Mouse (Mus musculus): Measurements from ENCODE around the gene Arxes1. TPM values are rescaled to one million over a fixed set of nuclear protein-coding genes. Genes with fewer than 3 reads are reported as not detected.
A peak's percentile ranks its signal among the peaks of the same experiment; 100 is the strongest.
"Not testable (repeated sequence)": the region's sequence is repeated elsewhere in the genome, so short reads cannot be mapped to it uniquely, and the experiment has no call there.

The Arxes1 gene
- polyA plus RNA-seq, 1 experiment from 2014 or later: 206 TPM

DNA sequence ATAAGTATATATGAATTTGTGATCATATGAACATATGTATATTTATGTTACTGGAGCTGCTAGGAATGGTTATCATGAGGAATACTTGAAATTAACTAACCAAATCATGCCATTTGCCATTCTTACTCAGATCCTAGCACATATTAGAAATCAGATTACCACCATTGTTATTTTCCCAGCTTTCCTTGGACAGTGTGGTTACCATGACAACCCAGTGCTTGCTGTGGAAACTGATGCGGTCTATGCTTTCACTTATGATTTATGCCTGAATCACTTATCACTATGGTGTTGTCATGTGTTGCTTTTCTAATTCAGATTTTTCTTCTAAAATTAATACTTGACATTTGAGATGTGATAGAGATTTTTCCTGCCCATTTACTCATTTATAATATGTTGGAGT is 2.8 kb upstream of the Arxes1 start:
- no peaks in the 10 kb centered on the region for H3K27me3 ChIP-seq (ENCODE audit: control insufficient read depth, insufficient read depth, low read depth, low read length)
- no peaks in the 10 kb centered on the region for H3K36me3 ChIP-seq (ENCODE audit: control insufficient read depth, insufficient read depth, low read length)
- H3K9me3 ChIP-seq (replicated peaks; ENCODE audit: control insufficient read depth, low read length, poor library complexity, severe bottlenecking): no peaks in the 10 kb centered on the region
- no peak overlapping the region for H3K9ac ChIP-seq (ENCODE audit: low read depth, low read length)
- no peak overlapping the region for H3K4me2 ChIP-seq (ENCODE audit: low read length)
- 0 out of 2 replicates have a peak, but pooled peaks cover 2% of the 10 kb centered on the region for H3K4me1 ChIP-seq (ENCODE audit: control insufficient read depth, insufficient read depth, low read length)
- WGBS: 24% methylated on average over 1 of the region's 1 CpGs
- ATAC-seq: no peak
- H3K4me3 ChIP-seq (ENCODE audit: low read depth, low read length): no peak overlapping the region
- H3K27ac ChIP-seq (ENCODE audit: low read length): no peak overlapping the region

- no peak overlapping the region for H3K27ac ChIP-seq (ENCODE audit: low read length)
- WGBS: 90% methylated on average over 1 of the region's 1 CpGs
- H3K9ac ChIP-seq (ENCODE audit: low read depth, low read length): no peak overlapping the region
- H3K36me3 ChIP-seq (ENCODE audit: control insufficient read depth, insufficient read depth, low read length): no peaks in the 10 kb centered on the region
- no peaks in the 10 kb centered on the region for H3K27me3 ChIP-seq (ENCODE audit: control insufficient read depth, insufficient read depth, low read depth, low read length)
- no peaks in the 10 kb centered on the region for H3K4me1 ChIP-seq (ENCODE audit: control insufficient read depth, insufficient read depth, low read length)
- H3K9me3 ChIP-seq (replicated peaks; ENCODE audit: control insufficient read depth, low read length, poor library complexity, severe bottlenecking): no peaks in the 10 kb centered on the region
- H3K4me3 ChIP-seq (ENCODE audit: low read depth, low read length): no peak overlapping the region
- no peak overlapping the region for H3K4me2 ChIP-seq (ENCODE audit: low read length)
- ATAC-seq: no peak
Observed at GRCm38 (mm10) chrX:136043726-136044125, 10.6 kb downstream of the Arxes1 start.

- peak; percentile 88 for ATAC-seq
Observed at GRCm38 (mm10) chrX:136047528-136047927, 14.4 kb downstream of the Arxes1 start.

GRCm38 (mm10) chrX:136051219-136051618 is 18.1 kb downstream of the Arxes1 start:
- WGBS: 77% methylated on average over 2 of the region's 2 CpGs
- Histone ChIP-seq H3K4me1 (ENCODE audit: control insufficient read depth, insufficient read depth, low read length) (no peaks in the 10 kb centered on the region), H3K27ac (ENCODE audit: low read length) (no peak overlapping the region), H3K36me3 (ENCODE audit: control insufficient read depth, insufficient read depth, low read length) (no peaks in the 10 kb centered on the region), H3K4me2 (ENCODE audit: low read length) (no peak overlapping the region), H3K9ac (ENCODE audit: low read depth, low read length) (no peak overlapping the region), H3K27me3 (ENCODE audit: control insufficient read depth, insufficient read depth, low read depth, low read length) (no peaks in the 10 kb centered on the region), H3K9me3 (replicated peaks; ENCODE audit: control insufficient read depth, low read length, poor library complexity, severe bottlenecking) (no peaks in the 10 kb centered on the region), H3K4me3 (ENCODE audit: low read depth, low read length) (no peak overlapping the region)
- ATAC-seq: no peak

More at GRCm38 (mm10) chrX:136047528-136047927, 14.4 kb downstream of the Arxes1 start:
- H3K4me3 ChIP-seq (ENCODE audit: low read depth, low read length): no peak overlapping the region
- H3K9me3 ChIP-seq (replicated peaks; ENCODE audit: control insufficient read depth, low read length, poor library complexity, severe bottlenecking): no peaks in the 10 kb centered on the region
- no peaks in the 10 kb centered on the region for H3K36me3 ChIP-seq (ENCODE audit: control insufficient read depth, insufficient read depth, low read length)
- H3K4me2 ChIP-seq (ENCODE audit: low read length): no peak overlapping the region
- H3K27ac ChIP-seq (ENCODE audit: low read length): no peak overlapping the region
- WGBS: 14% methylated on average over 5 of the region's 5 CpGs
- no peak overlapping the region for H3K9ac ChIP-seq (ENCODE audit: low read depth, low read length)
- H3K27me3 ChIP-seq (ENCODE audit: control insufficient read depth, insufficient read depth, low read depth, low read length): no peaks in the 10 kb centered on the region
- no peaks in the 10 kb centered on the region for H3K4me1 ChIP-seq (ENCODE audit: control insufficient read depth, insufficient read depth, low read length)

GRCm38 (mm10) chrX:136060698-136061097 is 27.5 kb downstream of the Arxes1 start:
- H3K4me1 ChIP-seq (ENCODE audit: control insufficient read depth, insufficient read depth, low read length): no peaks in the 10 kb centered on the region
- no peaks in the 10 kb centered on the region for H3K9me3 ChIP-seq (replicated peaks; ENCODE audit: control insufficient read depth, low read length, poor library complexity, severe bottlenecking)
- H3K27ac ChIP-seq (ENCODE audit: low read length): no peak overlapping the region
- 88% methylated on average over 1 of the region's 1 CpGs for WGBS
- H3K4me2 ChIP-seq (ENCODE audit: low read length): no peak overlapping the region
- no peaks in the 10 kb centered on the region for H3K27me3 ChIP-seq (ENCODE audit: control insufficient read depth, insufficient read depth, low read depth, low read length)
- no peak for ATAC-seq
- no peak overlapping the region for H3K4me3 ChIP-seq (ENCODE audit: low read depth, low read length)
- no peak overlapping the region for H3K9ac ChIP-seq (ENCODE audit: low read depth, low read length)
- H3K36me3 ChIP-seq (ENCODE audit: control insufficient read depth, insufficient read depth, low read length): no peaks in the 10 kb centered on the region

GRCm38 (mm10) chrX:136067201-136067991 is 34.2 kb downstream of the Arxes1 start:
- peak; percentile 77 for ATAC-seq
- Histone ChIP-seq H3K4me3 (ENCODE audit: low read depth, low read length) (peak overlapping the region; percentile 43), H3K4me2 (ENCODE audit: low read length) (peak overlapping the region; percentile 53), H3K9ac (ENCODE audit: low read depth, low read length) (peak overlapping the region; percentile 68), H3K27ac (ENCODE audit: low read length) (peak overlapping the region; percentile 81)
- not testable (repeated sequence) for H3K9me3 ChIP-seq (replicated peaks; ENCODE audit: control insufficient read depth, low read length, poor library complexity, severe bottlenecking); H3K27me3 ChIP-seq (ENCODE audit: control insufficient read depth, insufficient read depth, low read depth, low read length); H3K36me3 ChIP-seq (ENCODE audit: control insufficient read depth, insufficient read depth, low read length); H3K4me1 ChIP-seq (ENCODE audit: control insufficient read depth, insufficient read depth, low read length)
- WGBS: 28% methylated on average over 11 of the region's 48 CpGs

DNA sequence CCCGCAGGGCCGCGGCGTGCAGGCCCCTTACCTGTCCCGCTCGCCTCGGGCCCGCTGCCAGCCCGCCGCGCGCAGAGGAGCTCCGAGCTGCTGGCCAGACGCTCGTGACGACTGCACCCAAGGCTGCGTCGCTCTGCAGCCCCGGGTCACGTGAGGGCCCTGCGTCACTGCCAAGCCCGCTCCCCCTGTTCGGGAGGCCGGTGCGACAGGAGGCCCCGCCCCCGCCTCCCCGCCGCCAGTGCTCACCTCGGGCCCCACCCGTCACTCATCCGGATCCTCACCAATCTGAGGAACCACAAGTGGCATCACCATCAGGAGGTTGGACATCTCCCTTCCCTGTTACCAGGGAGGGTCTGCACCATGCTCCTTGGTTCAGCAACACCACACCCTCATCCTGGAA is 34.9 kb downstream of the Arxes1 start, which contains the start of gene Bex2:
Bex2 (minus strand) TSS at position 217 of the 400 bp plus-strand sequence.
- H3K9me3 ChIP-seq (replicated peaks; ENCODE audit: control insufficient read depth, low read length, poor library complexity, severe bottlenecking); H3K36me3 ChIP-seq (ENCODE audit: control insufficient read depth, insufficient read depth, low read length); H3K4me1 ChIP-seq (ENCODE audit: control insufficient read depth, insufficient read depth, low read length); H3K27me3 ChIP-seq (ENCODE audit: control insufficient read depth, insufficient read depth, low read depth, low read length): not testable (repeated sequence)
- peak within 1 kb of the TSS; percentile 68 for H3K9ac ChIP-seq (ENCODE audit: low read depth, low read length)
- WGBS: no CpG with 5 or more reads among the region's 32 CpGs
- peak within 1 kb of the TSS; percentile 53 for H3K4me2 ChIP-seq (ENCODE audit: low read length)
- H3K4me3 ChIP-seq (ENCODE audit: low read depth, low read length): peak within 1 kb of the TSS; percentile 43
- peak; percentile 97 for ATAC-seq
- H3K27ac ChIP-seq (ENCODE audit: low read length): peak within 1 kb of the TSS; percentile 81

Other genes starting within 250 kb of the Arxes1 start
- 129 and 136 TPM in 2 replicates for gene Bhlhb9, start 235.8 kb upstream of the Arxes1 start, polyA plus RNA-seq (2015; fragmentation: Nextera tagmentation; extraction: Ambion mirVana)
- gene Gprasp2, start 194.3 kb upstream of the Arxes1 start, polyA plus RNA-seq (2015; fragmentation: Nextera tagmentation; extraction: Ambion mirVana): 261 and 291 TPM in 2 replicates
- gene Arxes2, start 39.5 kb upstream of the Arxes1 start, polyA plus RNA-seq (2015; fragmentation: Nextera tagmentation; extraction: Ambion mirVana): 355 and 370 TPM in 2 replicates
- gene Bex2, start 34.9 kb downstream of the Arxes1 start, polyA plus RNA-seq (2015; fragmentation: Nextera tagmentation; extraction: Ambion mirVana): 929 and 971 TPM in 2 replicates
- not detected in 2 replicates for gene Nxf3, start 51.9 kb downstream of the Arxes1 start, polyA plus RNA-seq (2015; fragmentation: Nextera tagmentation; extraction: Ambion mirVana)
- gene Bex4, start 105.6 kb downstream of the Arxes1 start, polyA plus RNA-seq (2015; fragmentation: Nextera tagmentation; extraction: Ambion mirVana): 170 and 186 TPM in 2 replicates
- 121 and 125 TPM in 2 replicates for gene Tceal8, start 139.0 kb downstream of the Arxes1 start, polyA plus RNA-seq (2015; fragmentation: Nextera tagmentation; extraction: Ambion mirVana)
- gene Tceal5, start 170.5 kb downstream of the Arxes1 start, polyA plus RNA-seq (2015; fragmentation: Nextera tagmentation; extraction: Ambion mirVana): 31.8 and 38.9 TPM in 2 replicates
- gene Tceal7, start 181.4 kb downstream of the Arxes1 start, polyA plus RNA-seq (2015; fragmentation: Nextera tagmentation; extraction: Ambion mirVana): 3.9 and 4.2 TPM in 2 replicates
- gene Bex1, start 182.1 kb downstream of the Arxes1 start, polyA plus RNA-seq (2015; fragmentation: Nextera tagmentation; extraction: Ambion mirVana): 271 and 313 TPM in 2 replicates
- 261 and 272 TPM in 2 replicates for gene Tceal9, start 211.7 kb downstream of the Arxes1 start, polyA plus RNA-seq (2015; fragmentation: Nextera tagmentation; extraction: Ambion mirVana)
- 692 and 737 TPM in 2 replicates for gene Bex3, start 236.9 kb downstream of the Arxes1 start, polyA plus RNA-seq (2015; fragmentation: Nextera tagmentation; extraction: Ambion mirVana)